Mouse (Mus musculus) cerebellum, adult (tissue): ENCODE results near the gene Smim8.

ENCODE experiments used
- ATAC-seq: cut with Nextera tagmentation; 2 replicates; pipeline ENCODE4 v1.9.2; 2017; ENCODE audit warnings: mild to moderate bottlenecking, moderate library complexity, mixed read lengths; ENCODE audit not compliant: insufficient number of reproducible peaks, low FRiP score, low TSS enrichment

Smim8 gene

GRCm38 (mm10) chr4:34720127-34720895, 57.9 kb downstream of the Smim8 start:
- ATAC-seq, result no peak

DNA sequence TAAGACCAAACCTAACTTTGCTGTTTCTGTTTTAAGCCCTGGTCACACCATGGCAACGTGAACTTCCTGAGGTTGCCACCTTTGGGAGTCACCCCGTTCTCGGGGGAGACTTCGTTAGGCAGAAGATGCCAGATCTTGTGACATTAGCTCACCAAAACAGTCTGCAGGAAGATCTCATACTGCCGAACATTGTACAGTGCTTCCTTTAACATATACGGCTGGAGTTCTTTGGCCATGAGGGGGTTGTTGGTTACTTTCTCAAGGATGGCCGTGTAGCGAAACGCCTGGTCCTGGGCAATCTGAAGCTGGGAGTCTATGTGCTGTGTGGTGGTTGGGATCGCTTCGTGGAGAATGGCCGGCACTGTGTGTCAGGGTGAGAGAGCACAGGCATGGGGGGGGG, 58.8 kb downstream of the Smim8 start:
- ATAC-seq, result no peak
